Mouse (Mus musculus): ENCODE data around the gene Fbxl17. TPM values are rescaled to one million over a fixed set of nuclear protein-coding genes. Genes with fewer than 3 reads are reported as not detected.
A peak's percentile ranks its signal among the peaks of the same experiment; 100 is the strongest.

Fbxl17 gene
- total RNA-seq, 2 experiments from 2014 or later, result 59.0 to 66.2 TPM

- H3K27ac ChIP-seq, result no peak overlapping the region
- TF ChIP-seq CTCF (IDR thresholded peaks at IDR 0.05), result no peak
- intact Hi-C loops (cut with DNase I), result no loop called here
- no peak for DNase-seq (ENCODE audit: extremely low spot score in 1 of 2, low spot score in 2 of 2)
- H3K4me3 ChIP-seq, result no peak overlapping the region
These were observed 41.8 kb downstream of the Fbxl17 start for GRCm38 (mm10) chr17:63458052-63458451.

GRCm38 (mm10) chr17:63451311-63452006, 48.4 kb downstream of the Fbxl17 start:
- Histone ChIP-seq H3K4me3 (no peak overlapping the region), H3K27ac (no peak overlapping the region)

GRCm38 (mm10) chr17:63447691-63448090, 52.1 kb downstream of the Fbxl17 start:
- H3K4me3 ChIP-seq, result no peak overlapping the region
- intact Hi-C loops (cut with DNase I), result no loop called here
- no peak for DNase-seq (ENCODE audit: extremely low spot score in 1 of 2, low spot score in 2 of 2)
- H3K27ac ChIP-seq, result no peak overlapping the region
- TF ChIP-seq CTCF (IDR thresholded peaks at IDR 0.05), result no peak

More at GRCm38 (mm10) chr17:63451311-63452006, 48.4 kb downstream of the Fbxl17 start:
- no peak for TF ChIP-seq CTCF (IDR thresholded peaks at IDR 0.05)
- intact Hi-C loops (cut with DNase I), result no loop called here
- no peak for DNase-seq (ENCODE audit: extremely low spot score in 1 of 2, low spot score in 2 of 2)

DNA sequence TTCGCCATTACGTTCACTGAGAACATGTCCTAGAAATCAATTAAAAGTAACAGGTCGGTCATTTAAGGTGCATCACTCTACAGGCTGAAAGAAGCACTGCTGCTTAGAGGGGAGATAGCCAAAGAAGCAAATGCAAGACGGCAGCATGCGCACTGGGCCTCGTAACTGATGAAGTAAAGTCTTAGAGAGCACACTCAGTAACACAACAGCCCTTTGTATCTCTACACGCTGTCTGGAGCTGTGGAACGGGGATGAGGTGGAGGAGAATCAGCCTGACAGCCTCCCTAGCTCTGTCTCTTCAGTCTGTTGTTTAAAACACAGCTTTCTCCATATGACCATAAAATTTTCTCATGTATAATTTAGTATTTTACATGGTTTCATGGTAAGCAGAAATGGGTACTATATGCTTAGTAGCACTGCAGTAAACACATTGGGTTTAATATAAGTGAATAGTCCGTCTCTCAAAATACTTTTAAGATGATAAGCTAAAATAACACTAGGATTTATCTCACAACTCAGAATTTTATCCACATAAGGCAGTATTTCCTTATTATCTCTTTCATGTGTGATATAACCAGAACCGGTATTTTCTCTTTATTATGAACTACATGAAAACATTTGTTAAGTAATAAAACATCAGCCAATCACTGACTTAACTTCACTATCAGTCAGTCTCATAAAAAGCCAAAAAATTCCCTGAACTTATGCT, 52.7 kb downstream of the Fbxl17 start:
- intact Hi-C loops (cut with DNase I), result no loop called here
- no peak overlapping the region for H3K27ac ChIP-seq
- no peak overlapping the region for H3K4me3 ChIP-seq
- no peak for DNase-seq (ENCODE audit: extremely low spot score in 1 of 2, low spot score in 2 of 2)
- no peak; the same call in 1 of the 2 replicates for TF ChIP-seq CTCF (IDR thresholded peaks at IDR 0.05)

DNA sequence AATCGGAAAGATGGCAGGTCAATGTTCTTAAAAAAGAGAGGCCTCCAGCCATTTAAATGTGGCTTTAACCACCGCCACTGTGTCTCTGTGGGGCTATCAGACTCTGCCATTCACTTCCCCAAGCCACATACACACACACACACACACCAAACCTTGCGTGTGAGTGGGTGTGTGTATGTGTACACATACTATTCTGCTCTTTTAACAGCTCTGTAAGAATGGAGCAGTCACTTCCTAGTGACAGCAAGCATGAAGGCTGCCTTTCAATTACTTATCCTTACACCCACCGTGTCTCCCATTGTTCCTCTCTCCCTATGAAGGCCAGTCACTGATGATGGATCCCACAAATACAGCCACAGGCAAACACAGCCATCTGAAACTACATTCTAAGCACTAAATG, 54.6 kb downstream of the Fbxl17 start:
- no peak for DNase-seq (ENCODE audit: extremely low spot score in 1 of 2, low spot score in 2 of 2)
- intact Hi-C loops (cut with DNase I), result no loop called here
- TF ChIP-seq CTCF (IDR thresholded peaks at IDR 0.05), result no peak
- Histone ChIP-seq H3K4me3 (no peak overlapping the region), H3K27ac (no peak overlapping the region)

- no peak overlapping the region for H3K27ac ChIP-seq
- DNase-seq (ENCODE audit: extremely low spot score in 1 of 2, low spot score in 2 of 2), result no peak
- intact Hi-C loops (cut with DNase I), result loop anchor here (2.0 kb wide), 1 partner anchor 31 kb away; no protein-coding TSS in a partner anchor
- no peak overlapping the region for H3K4me3 ChIP-seq
- no peak for TF ChIP-seq CTCF (IDR thresholded peaks at IDR 0.05)
These were observed 62.4 kb downstream of the Fbxl17 start for GRCm38 (mm10) chr17:63437424-63437823.

- intact Hi-C loops (cut with DNase I), result loop anchor here (2.0 kb wide), 1 partner anchor 61 kb away; no protein-coding TSS in a partner anchor
- peak; percentile 78 for TF ChIP-seq CTCF (IDR thresholded peaks at IDR 0.05)
- Histone ChIP-seq H3K4me3 (no peak overlapping the region), H3K27ac (no peak overlapping the region)
- no peak for DNase-seq (ENCODE audit: extremely low spot score in 1 of 2, low spot score in 2 of 2)
These were observed 65.7 kb downstream of the Fbxl17 start for GRCm38 (mm10) chr17:63434081-63434480.

DNA sequence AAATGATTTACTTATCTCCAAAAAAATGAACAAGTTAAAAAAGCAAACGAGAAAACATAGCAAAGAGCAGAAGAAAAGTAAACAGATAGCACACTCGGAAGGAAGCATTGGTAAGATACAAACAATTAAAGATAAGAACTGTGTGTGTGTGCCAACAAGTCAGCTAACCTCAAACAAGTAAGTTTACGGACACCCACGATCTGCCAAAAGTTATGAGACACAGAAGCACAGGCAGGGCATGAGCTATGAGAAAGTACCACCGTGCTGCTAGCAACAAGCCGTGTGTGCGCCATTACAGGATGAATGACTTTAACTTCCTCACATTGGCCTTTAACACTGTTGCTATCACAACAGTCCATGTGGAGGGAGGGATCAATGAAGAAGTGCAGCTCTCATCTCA, 68.2 kb downstream of the Fbxl17 start:
- no peak for DNase-seq (ENCODE audit: extremely low spot score in 1 of 2, low spot score in 2 of 2)
- Histone ChIP-seq H3K4me3 (no peak overlapping the region), H3K27ac (no peak overlapping the region)
- intact Hi-C loops (cut with DNase I), result no loop called here
- TF ChIP-seq CTCF (IDR thresholded peaks at IDR 0.05), result no peak

DNA sequence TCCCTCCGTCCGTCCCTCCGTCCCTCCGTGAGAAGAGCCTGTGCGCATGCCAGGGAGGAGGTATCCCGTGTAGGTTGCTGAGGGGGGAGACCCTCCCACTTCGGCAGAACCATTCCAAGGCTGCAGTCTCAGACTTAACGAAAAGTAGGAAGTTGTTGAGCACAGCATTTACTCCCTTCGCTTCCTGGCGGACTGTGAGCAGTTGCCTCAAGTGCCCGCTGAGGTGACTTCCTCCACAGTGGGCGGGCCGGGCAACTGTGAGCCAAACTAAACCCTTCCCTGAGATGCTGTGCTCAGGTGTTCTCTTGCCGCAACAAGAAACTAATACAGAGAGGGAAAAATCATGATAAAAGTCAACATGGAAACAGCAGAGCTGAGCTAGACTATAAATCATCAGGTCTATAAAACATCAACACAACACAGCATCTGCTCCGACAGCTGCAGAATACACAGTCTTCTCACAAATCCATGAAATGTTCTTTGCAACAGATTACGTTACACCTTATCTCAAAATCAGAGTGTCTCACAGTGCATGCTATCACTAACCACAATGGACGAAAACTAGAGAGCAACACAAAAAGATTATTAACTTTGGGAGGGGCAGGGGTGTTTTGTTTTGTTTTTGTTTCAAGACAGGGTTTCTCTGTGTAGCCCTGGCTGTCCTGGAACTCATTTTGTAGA, 69.3 kb downstream of the Fbxl17 start:
- H3K27ac ChIP-seq, result no peak overlapping the region
- intact Hi-C loops (cut with DNase I), result no loop called here
- no peak for TF ChIP-seq CTCF (IDR thresholded peaks at IDR 0.05)

GRCm38 (mm10) chr17:63423851-63424250, 76.0 kb downstream of the Fbxl17 start:
- Histone ChIP-seq H3K4me3 (no peak overlapping the region), H3K27ac (no peak overlapping the region)
- TF ChIP-seq CTCF (IDR thresholded peaks at IDR 0.05), result no peak
- DNase-seq (ENCODE audit: extremely low spot score in 1 of 2, low spot score in 2 of 2), result no peak
- intact Hi-C loops (cut with DNase I), result no loop called here

More for the DNA sequence above, 69.3 kb downstream of the Fbxl17 start:
- H3K4me3 ChIP-seq, result peak overlapping the region; percentile 14; the same call in 1 of the 2 replicates
- no peak for DNase-seq (ENCODE audit: extremely low spot score in 1 of 2, low spot score in 2 of 2)

DNA sequence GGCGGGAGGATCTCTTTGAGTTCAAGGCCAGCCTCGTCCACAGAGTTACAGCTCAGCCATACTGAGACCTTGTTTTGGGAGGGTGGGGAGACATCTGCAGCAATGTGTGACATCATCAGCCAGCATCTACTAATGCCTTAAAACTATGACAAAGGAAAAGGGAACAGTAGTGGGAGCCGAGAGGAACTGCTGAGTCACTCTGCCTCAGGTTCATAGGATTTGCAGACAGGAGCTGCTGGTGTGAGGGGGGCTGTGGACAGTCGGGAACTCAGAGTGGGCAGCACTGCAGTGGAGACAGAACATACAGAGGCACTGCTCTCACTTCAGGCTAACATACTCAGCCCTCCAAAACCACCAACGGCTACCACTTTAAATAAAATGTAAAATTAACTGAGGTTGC, 77.1 kb downstream of the Fbxl17 start:
- no peak overlapping the region for H3K4me3 ChIP-seq
- no peak overlapping the region for H3K27ac ChIP-seq
- DNase-seq (ENCODE audit: extremely low spot score in 1 of 2, low spot score in 2 of 2), result no peak
- intact Hi-C loops (cut with DNase I), result no loop called here
- TF ChIP-seq CTCF (IDR thresholded peaks at IDR 0.05), result no peak

- TF ChIP-seq CTCF (IDR thresholded peaks at IDR 0.05), result no peak
- no peak overlapping the region for H3K27ac ChIP-seq
- no peak overlapping the region for H3K4me3 ChIP-seq
- no peak for DNase-seq (ENCODE audit: extremely low spot score in 1 of 2, low spot score in 2 of 2)
- intact Hi-C loops (cut with DNase I), result no loop called here
These were observed 78.0 kb downstream of the Fbxl17 start for GRCm38 (mm10) chr17:63421864-63422263.

All from left cerebral cortex, adult 2 months (tissue).